Comparison of ENCODE assay signal across 15 mouse cellular contexts in the genomic region with DNA sequence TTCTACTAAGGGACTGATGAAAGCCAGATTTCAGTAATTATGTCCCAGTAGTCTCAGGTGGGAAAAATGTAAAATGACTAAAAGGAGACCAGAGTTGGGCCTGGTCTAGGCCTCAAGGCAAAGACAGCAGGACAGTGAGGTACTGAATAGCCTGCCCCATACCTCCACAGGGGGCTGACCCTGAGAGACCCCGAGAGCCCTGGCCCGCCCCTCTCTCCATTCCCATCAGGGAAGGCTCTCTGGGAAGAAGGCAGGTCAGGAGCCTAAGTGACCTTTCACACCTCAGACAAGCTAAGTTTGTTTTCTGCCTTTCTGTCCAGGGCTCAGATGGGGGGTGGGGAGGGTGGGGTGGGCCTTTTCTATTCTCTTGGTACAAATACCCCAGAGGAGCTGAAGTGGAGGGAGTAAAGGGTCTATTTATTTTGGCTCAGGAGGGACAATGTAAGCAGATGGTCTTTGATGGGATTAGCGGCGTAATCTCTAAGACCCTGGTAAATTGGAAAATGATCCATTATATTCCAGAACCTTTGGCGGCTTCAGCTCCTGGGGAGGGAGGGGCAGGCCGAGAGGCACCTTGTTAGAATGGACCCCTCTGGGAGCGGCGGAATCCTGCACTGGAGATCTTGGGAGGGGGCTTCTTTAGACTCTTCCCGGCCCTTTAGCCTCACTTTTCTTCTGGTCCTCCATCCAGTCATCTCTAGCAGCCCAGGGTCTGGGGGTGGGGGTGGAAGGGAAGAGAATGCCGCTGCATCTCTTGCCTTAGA. TPM values are rescaled to one million over a fixed set of nuclear protein-coding genes. Genes with fewer than 3 reads are reported as not detected.
DNase-seq lines count a peak whose midpoint lies in the region; ATAC-seq and TF ChIP-seq lines count a peak whose summit lies in the region.
"Had no signal": no experiment of that assay in that cellular context is flagged by ENCODE, and none has a peak within 500 bp of the region (broad histone marks: within the 10 kb centered on the region; RNA-seq: fewer than 3 reads in every experiment).

No protein-coding gene starts in this region.

- no peaks in the 10 kb centered on the region for H3K36me3 ChIP-seq in forebrain, embryonic 11.5 days (ENCODE audit: control insufficient read depth, insufficient read depth, low read length)
- no peaks in the 10 kb centered on the region for H3K36me3 ChIP-seq in forebrain, postnatal 0 days (ENCODE audit: insufficient read depth)
- H3K36me3 ChIP-seq in midbrain, embryonic 12.5 days = no peaks in the 10 kb centered on the region
- no peaks in the 10 kb centered on the region for H3K36me3 ChIP-seq in neural tube, embryonic 15.5 days
- H3K36me3 ChIP-seq: heart, embryonic 15.5 days; lung, embryonic 15.5 days had no signal

- no peak for TF ChIP-seq CTCF in forebrain, postnatal 0 days (IDR thresholded peaks at IDR 0.05; ENCODE audit: low read depth)

- peak overlapping the region; percentile 59 for H3K9ac ChIP-seq in forebrain, embryonic 11.5 days (ENCODE audit: low read length)
- H3K9ac ChIP-seq in forebrain, postnatal 0 days = 0 out of 2 replicates have a peak overlapping the region, but pooled peaks have one; percentile 23
- no peak overlapping the region for H3K9ac ChIP-seq in midbrain, embryonic 12.5 days (replicated peaks)
- no peak overlapping the region for H3K9ac ChIP-seq in neural tube, embryonic 15.5 days (replicated peaks)
- H3K9ac ChIP-seq: heart, embryonic 15.5 days; lung, embryonic 15.5 days had no signal

- WGBS in forebrain, embryonic 11.5 days = 2% methylated on average over 10 of the region's 10 CpGs
- WGBS in forebrain, postnatal 0 days = 18% methylated on average over 10 of the region's 10 CpGs
- 3% methylated on average over 10 of the region's 10 CpGs for WGBS in midbrain, embryonic 12.5 days
- 21% methylated on average over 10 of the region's 10 CpGs for WGBS in neural tube, embryonic 15.5 days

- peak overlapping the region; percentile 11 for H3K4me3 ChIP-seq in forebrain, embryonic 11.5 days (ENCODE audit: low read depth, low read length)
- no peak overlapping the region for H3K4me3 ChIP-seq in forebrain, postnatal 0 days (ENCODE audit: low read depth, low read length)
- H3K4me3 ChIP-seq in midbrain, embryonic 12.5 days = no peak overlapping the region
- no peak overlapping the region for H3K4me3 ChIP-seq in neural tube, embryonic 15.5 days (replicated peaks)
- H3K4me3 ChIP-seq: heart, embryonic 15.5 days; lung, embryonic 15.5 days had no signal

- H3K4me1 ChIP-seq in forebrain, embryonic 11.5 days (replicated peaks; ENCODE audit: control insufficient read depth, insufficient read depth, low read length) = peaks cover 43% of the 10 kb centered on the region
- peaks cover 14% of the 10 kb centered on the region for H3K4me1 ChIP-seq in forebrain, postnatal 0 days (ENCODE audit: insufficient read depth)
- peaks cover 59% of the 10 kb centered on the region for H3K4me1 ChIP-seq in midbrain, embryonic 12.5 days
- H3K4me1 ChIP-seq in neural tube, embryonic 15.5 days = peaks cover 42% of the 10 kb centered on the region

- DNase-seq in forebrain, embryonic 11.5 days (ENCODE audit: low spot score) = peak; percentile 81
- no peak for DNase-seq in forebrain, postnatal 0 days
- DNase-seq in layer of hippocampus, adult 18-20 months (ENCODE audit: low spot score in 2 of 2) = no peak
- no peak for DNase-seq in spleen, postnatal 10 days (ENCODE audit: low spot score in 2 of 2)
- DNase-seq: cerebellum, postnatal 10 days; kidney, postnatal 10 days; right cerebral cortex, postnatal 14 days had no signal

- peak overlapping the region; percentile 94 for H3K4me2 ChIP-seq in forebrain, embryonic 11.5 days (ENCODE audit: low read depth, low read length, severe bottlenecking)
- peak overlapping the region; percentile 30; the same call in 1 of the 2 replicates for H3K4me2 ChIP-seq in forebrain, postnatal 0 days (ENCODE audit: low read depth)
- peak overlapping the region; percentile 33 for H3K4me2 ChIP-seq in midbrain, embryonic 12.5 days (replicated peaks)
- peak overlapping the region; percentile 24; the same call in 1 of the 2 replicates for H3K4me2 ChIP-seq in neural tube, embryonic 15.5 days
- H3K4me2 ChIP-seq: heart, embryonic 15.5 days; liver, embryonic 11.5 days; lung, embryonic 15.5 days had no signal

- peaks cover 43% of the 10 kb centered on the region for H3K27me3 ChIP-seq in forebrain, embryonic 11.5 days (ENCODE audit: control insufficient read depth, insufficient read depth, low read length)
- H3K27me3 ChIP-seq in forebrain, postnatal 0 days (ENCODE audit: insufficient read depth, low read length) = no peaks in the 10 kb centered on the region
- peaks cover 96% of the 10 kb centered on the region for H3K27me3 ChIP-seq in midbrain, embryonic 12.5 days
- H3K27me3 ChIP-seq in neural tube, embryonic 15.5 days (replicated peaks) = no peaks in the 10 kb centered on the region

- H3K27ac ChIP-seq in forebrain, embryonic 11.5 days (ENCODE audit: low read depth, low read length) = peak overlapping the region; percentile 99
- peak overlapping the region; percentile 45; the same call in 1 of the 2 replicates for H3K27ac ChIP-seq in forebrain, postnatal 0 days (ENCODE audit: low read depth, low read length)
- H3K27ac ChIP-seq in midbrain, embryonic 12.5 days (replicated peaks) = peak overlapping the region; percentile 67
- H3K27ac ChIP-seq in neural tube, embryonic 15.5 days (replicated peaks) = peak overlapping the region; percentile 58
- H3K27ac ChIP-seq: heart, embryonic 15.5 days; lung, embryonic 15.5 days had no signal

- ATAC-seq in forebrain, embryonic 11.5 days (replicated peaks; ENCODE audit: low FRiP score) = peak; percentile 78
- ATAC-seq in forebrain, postnatal 0 days = no peak
- peak; percentile 76 for ATAC-seq in midbrain, embryonic 12.5 days (ENCODE audit: low FRiP score, low read depth)
- no peak for ATAC-seq in neural tube, embryonic 15.5 days (ENCODE audit: low FRiP score)
- no peak for ATAC-seq in megakaryocyte, adult 5-6 weeks (ENCODE audit: poor library complexity, severe bottlenecking)

- peaks cover 4% of the 10 kb centered on the region; the same call in 1 of the 2 replicates for H3K9me3 ChIP-seq in forebrain, embryonic 11.5 days (ENCODE audit: control insufficient read depth, low read length)
- no peaks in the 10 kb centered on the region for H3K9me3 ChIP-seq in forebrain, postnatal 0 days (ENCODE audit: low read length)
- H3K9me3 ChIP-seq in midbrain, embryonic 12.5 days = no peaks in the 10 kb centered on the region
- H3K9me3 ChIP-seq in neural tube, embryonic 15.5 days (replicated peaks) = no peaks in the 10 kb centered on the region
- H3K9me3 ChIP-seq: heart, embryonic 15.5 days; lung, embryonic 15.5 days had no signal

RNA-seq across cellular contexts. Expression of a gene that starts 55.8 kb away (rescaled TPM):
- 17.3 and 19.7 TPM in 2 replicates for polyA plus RNA-seq in forebrain, embryonic 11.5 days (2014; fragmentation: Nextera tagmentation; extraction: Ambion mirVana)
- 45.0 and 53.0 TPM in 2 replicates for total RNA-seq in forebrain, postnatal 0 days (2014; rRNA removed)
- polyA plus RNA-seq in forebrain, postnatal 0 days (2015; fragmentation: Nextera tagmentation; extraction: Ambion mirVana) = 30.9 and 34.0 TPM in 2 replicates
- polyA plus RNA-seq in midbrain, embryonic 12.5 days (2016; fragmentation: Nextera tagmentation; extraction: Ambion mirVana) = 15.1 and 17.6 TPM in 2 replicates
- 14.3 and 20.3 TPM in 2 replicates for polyA plus RNA-seq in neural tube, embryonic 15.5 days (2015; fragmentation: Nextera tagmentation; extraction: Ambion mirVana)
- total RNA-seq in layer of hippocampus, adult 18-20 months (2021) = 100 to 1,000 TPM; 194 to 205 TPM
- total RNA-seq in megakaryocyte, adult 5-6 weeks (2015) = 73.3 and 77.4 TPM in 2 replicates
- 29.2 and 42.0 TPM in 2 replicates for total RNA-seq in megakaryocyte, adult 5-6 weeks (2017)

RNA-seq across cellular contexts. Expression of a gene that starts 56.6 kb away (rescaled TPM):
- polyA plus RNA-seq in forebrain, embryonic 11.5 days (2014; fragmentation: Nextera tagmentation; extraction: Ambion mirVana) = 0.36 TPM in 1 of 2 replicates, not detected in the other
- total RNA-seq in forebrain, postnatal 0 days (2014; rRNA removed) = 0.19 TPM in 1 of 2 replicates, not detected in the other
- polyA plus RNA-seq in forebrain, postnatal 0 days (2015; fragmentation: Nextera tagmentation; extraction: Ambion mirVana) = 0.21 and 0.25 TPM in 2 replicates
- 0.26 TPM in 1 of 2 replicates, not detected in the other for polyA plus RNA-seq in midbrain, embryonic 12.5 days (2016; fragmentation: Nextera tagmentation; extraction: Ambion mirVana)
- polyA plus RNA-seq in neural tube, embryonic 15.5 days (2015; fragmentation: Nextera tagmentation; extraction: Ambion mirVana) = 0.78 and 0.83 TPM in 2 replicates
- total RNA-seq in layer of hippocampus, adult 18-20 months (2021) = not detected
- total RNA-seq in megakaryocyte, adult 5-6 weeks (2015) = not detected in 2 replicates
- not detected in 2 replicates for total RNA-seq in megakaryocyte, adult 5-6 weeks (2017)
- total RNA-seq: granulocyte monocyte progenitor cell, adult 5-6 weeks; left cerebral cortex, postnatal 25 days had no signal

Comparison
In these comparisons a context has a peak if more than half of its experiments do, and no peak if none do; other contexts are left out.
1. ATAC-seq: peak in forebrain, embryonic 11.5 days (single experiment) and midbrain, embryonic 12.5 days (single experiment); none in forebrain, postnatal 0 days (single experiment), neural tube, embryonic 15.5 days (single experiment) and megakaryocyte, adult 5-6 weeks (single experiment).
2. H3K27ac ChIP-seq: peak in every context shown above with its lines; median percentile 99 in forebrain, embryonic 11.5 days; 67 in midbrain, embryonic 12.5 days; 58 in neural tube, embryonic 15.5 days; 45 in forebrain, postnatal 0 days.
3. H3K4me2 ChIP-seq: peak in every context shown above with its lines; median percentile 94 in forebrain, embryonic 11.5 days; 33 in midbrain, embryonic 12.5 days; 30 in forebrain, postnatal 0 days; 24 in neural tube, embryonic 15.5 days.
4. H3K9ac ChIP-seq: peak in forebrain, embryonic 11.5 days (single experiment) and forebrain, postnatal 0 days (single experiment); none in midbrain, embryonic 12.5 days (single experiment) and neural tube, embryonic 15.5 days (single experiment).